Mouse (Mus musculus) ES-Bruce4 (cell line): ENCODE measurements at regions not wholly inside any gene's neighbourhood (a gene's known extent, or its start where the extent isn't known, plus 50 kb on each side); places are given as distances from the start of the nearest gene placed in this dataset.

Source experiments
- CTCF ChIP-seq: IDR thresholded peaks from one replicate; pipeline ENCODE4 v1.8.1; 2011; ENCODE audit warnings: low read depth, low read length
- EP300 ChIP-seq: IDR thresholded peaks from 2 replicates; pipeline ENCODE4 v1.6.1; 2011; ENCODE audit warnings: low read depth, low read length; ENCODE audit not compliant: insufficient read depth
- POLR2A ChIP-seq: IDR thresholded peaks from one replicate; pipeline ENCODE4 v1.8.1; 2011; ENCODE audit warnings: low read length; ENCODE audit not compliant: insufficient read depth

GRCm38 (mm10) chr8:64346428-64346827 is 140.4 kb upstream of the Tll1 start:
- TF ChIP-seq CTCF = no peak
- no peak for TF ChIP-seq EP300
- no peak for TF ChIP-seq POLR2A
